Mouse (Mus musculus) lung, postnatal 10 days (tissue): Measurements from ENCODE around the gene Rfk.

Experiments used
- DNase-seq: peaks from one replicate; pipeline ENCODE4 v3.0.0; 2021

Gene Rfk

DNA sequence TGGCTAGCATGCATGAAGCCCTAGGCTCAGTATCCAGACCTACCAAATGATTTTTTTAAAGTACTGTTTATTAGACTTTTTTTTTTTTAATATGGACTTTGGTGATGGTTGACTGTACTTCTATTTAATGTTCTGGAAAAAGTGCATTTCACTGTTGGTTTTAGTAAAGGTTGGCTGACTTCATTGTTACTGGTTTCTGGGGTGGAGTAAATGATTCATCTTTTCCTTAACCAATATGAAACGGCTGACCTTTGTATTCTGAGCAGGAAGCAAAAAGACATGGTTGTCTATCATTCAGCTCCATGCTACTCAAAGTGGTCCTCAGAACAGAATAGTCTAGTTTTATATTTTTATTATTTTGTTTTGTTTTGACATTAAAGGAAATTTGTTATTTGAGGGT is 8.4 kb upstream of the Rfk start:
- no peak for DNase-seq

DNA sequence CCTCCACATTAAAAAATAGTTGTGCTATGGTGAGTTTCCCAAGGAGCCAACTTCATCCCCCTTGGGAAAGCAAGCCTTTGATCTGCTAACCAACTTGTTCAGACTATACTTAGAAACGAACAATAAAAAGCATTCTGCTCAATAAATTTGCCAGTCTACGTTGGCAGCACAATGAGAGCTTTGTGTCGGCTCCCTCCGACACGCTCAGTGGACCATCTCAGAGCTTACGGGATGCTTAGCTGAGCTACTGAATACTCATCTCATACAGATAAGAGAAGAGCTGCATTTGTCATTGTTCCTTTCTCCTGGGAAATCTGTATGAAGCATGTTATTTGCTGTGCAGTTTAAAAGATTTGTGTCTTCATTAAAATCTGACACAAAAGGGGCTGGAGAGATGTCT is 7.4 kb upstream of the Rfk start:
- DNase-seq = no peak

DNA sequence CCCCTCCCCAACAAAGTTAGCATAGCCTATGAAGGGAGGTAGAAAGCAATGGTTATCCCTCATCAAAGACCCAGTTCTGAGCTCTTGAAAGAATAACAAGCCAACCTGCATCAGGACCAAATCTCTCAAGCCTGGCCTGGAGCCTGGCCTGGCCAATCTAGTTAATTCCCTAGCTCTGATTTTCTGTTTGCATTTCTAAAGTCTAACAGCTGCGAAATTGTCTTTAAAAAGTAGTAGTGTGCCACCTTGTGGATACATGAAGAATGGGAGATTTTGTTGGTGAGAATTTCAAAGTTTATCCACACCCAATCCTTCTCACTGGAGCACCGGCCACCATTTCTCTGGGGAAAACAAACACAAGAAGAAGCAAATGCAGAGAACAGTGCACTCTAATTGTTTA is 5.4 kb upstream of the Rfk start:
- peak; percentile 16 for DNase-seq

DNA sequence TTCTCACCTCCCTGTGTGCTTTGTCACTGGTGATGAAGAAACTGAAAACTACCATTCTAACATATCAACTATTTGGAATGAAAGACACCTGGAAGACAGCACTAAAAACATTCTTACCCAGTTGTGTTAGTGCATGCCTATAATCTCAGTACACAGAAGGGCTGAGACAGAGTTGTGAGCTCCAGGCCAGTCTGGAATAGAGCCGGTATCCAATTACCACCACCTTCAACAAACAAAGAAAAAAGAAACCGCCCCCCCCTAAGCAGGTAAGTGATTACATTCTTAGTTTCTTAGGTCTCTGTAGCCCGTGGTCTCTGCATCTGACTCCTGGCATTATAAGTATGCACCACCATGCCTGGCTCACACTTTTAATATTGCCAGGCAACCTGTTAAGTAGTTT is 977 bp upstream of the Rfk start:
- no peak for DNase-seq

DNA sequence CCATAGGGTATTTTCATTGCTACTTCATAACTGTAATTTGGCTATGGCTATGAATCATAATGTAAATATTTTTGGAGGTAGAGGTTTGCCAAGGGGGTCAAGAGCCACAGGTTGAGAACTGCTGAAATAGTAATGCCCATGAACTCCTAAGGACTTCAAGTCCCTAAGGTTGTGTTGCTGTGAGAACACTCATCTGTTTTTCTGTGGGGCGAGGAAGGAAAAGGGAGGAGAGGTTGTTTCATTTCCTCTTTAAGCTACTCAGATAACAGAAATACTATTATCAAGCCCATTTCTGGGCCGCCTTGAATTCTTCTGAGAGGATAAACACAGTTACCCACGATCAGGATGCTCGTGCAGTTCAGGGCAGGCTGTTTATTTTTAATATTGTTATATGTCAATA is 3.0 kb downstream of the Rfk start:
- DNase-seq = no peak

DNA sequence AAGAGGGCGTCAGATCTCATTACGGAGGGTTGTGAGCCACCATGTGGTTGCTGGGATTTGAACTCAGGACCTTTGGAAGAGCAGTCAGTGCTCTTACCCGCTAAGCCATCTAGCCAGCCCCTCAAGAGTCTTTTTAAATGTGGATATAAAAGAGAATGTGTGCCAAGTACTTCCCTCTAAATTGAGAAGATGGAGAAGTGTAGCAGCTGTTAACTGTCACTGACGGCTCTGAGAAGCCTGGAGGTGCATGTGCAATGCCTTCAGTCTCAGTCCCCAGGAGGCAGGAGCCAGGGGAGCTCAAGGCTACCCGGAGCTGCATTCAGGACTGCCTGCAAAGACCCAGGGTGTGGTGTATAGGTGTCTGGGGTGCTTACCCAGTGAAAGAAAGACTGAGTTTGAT is 4.1 kb downstream of the Rfk start:
- peak; percentile 45 for DNase-seq

DNA sequence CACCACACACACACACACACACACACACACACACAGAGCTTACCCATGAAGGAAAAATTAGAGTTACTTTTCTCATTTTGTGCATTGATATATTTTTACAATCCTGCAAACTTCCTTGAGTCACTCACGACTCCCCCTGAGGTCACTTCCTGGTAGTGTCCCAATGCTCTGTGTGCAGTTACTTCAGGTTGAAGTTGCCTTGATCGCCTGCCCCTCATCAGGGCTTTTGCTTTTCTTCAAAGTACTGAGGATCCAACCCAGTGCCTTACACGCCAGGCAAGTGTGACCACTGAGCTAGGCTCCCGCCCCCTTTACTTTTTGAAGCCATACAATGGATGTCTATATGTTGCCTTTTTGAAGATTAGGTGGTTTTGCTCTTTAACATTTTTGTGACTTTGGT is 6.1 kb downstream of the Rfk start:
- no peak for DNase-seq

DNA sequence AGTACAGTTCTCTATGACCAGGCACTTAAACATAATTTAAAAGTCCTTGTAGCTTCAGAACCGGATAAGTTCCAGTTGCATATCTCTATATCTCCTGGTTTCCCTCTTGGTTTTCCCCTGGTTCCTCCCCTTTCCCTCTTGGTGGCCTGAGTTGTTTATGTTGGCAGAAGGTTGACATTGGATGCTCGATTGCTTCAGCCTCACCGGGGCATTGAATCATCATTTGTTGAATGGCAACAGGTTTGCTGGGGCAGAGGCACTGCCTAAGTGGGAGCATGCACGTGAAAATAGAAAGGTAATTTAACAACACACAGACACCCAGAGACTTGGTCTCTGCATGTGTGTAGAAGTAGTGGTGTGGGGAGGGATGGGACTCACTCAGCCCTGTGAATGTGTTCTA is 6.7 kb downstream of the Rfk start:
- no peak for DNase-seq

DNA sequence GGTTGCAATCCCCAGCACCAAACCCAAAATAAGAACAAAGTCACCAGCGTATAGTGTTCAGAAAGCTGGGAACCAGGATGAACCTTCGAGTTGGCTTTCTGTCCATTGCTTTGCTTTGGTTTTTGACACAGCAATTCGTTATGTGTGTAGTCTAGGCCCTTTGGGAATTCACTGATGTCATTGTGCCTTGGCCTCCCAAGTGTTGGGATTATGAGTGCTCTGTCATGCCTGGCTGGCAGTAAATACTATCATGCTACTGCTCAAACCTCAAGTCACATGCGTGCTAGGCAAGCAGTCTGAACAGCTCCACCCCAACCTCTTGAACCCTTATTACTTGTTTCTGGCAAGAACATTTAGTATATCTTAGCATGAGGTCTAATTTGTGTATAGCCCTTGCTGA is 9.3 kb downstream of the Rfk start:
- no peak for DNase-seq

DNA sequence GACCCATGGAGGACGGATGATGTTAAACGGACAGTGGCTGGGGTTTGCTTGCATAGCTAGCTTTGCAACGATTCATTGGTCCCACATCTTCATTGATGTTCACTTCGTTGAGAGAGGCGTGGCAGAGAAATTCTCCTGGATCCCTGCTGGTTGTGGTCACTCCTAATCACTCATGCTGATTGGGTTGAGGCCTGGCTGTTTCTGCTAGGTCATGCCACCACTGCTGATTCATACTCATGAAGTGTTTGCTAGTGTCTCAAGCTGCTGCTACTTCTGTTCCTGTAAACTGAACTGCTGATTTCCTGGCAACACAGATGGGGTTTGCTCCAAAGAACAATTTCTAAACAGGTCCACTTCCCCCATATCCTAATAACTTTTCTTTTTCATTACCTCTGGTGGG is 13.0 kb downstream of the Rfk start:
- no peak for DNase-seq

DNA sequence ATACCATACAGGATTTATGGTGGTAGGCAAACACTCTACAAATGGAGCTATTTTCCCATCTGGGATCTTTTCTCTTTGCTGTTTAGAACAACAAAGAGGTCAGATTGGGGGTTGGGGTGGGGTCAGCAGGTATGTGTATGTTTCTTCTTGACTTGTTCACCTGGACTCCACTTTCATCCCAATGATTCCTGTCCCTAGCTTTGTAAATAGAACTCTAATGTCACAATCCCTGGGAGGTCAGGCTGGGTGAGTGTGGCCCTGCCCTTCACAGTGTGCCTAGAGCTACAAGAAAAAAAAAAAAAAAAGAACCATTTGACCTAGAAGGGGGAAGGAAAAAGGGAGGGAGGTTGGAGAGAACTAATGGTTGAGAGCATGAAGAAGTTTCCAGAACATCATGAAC is 14.7 kb downstream of the Rfk start:
- DNase-seq = no peak

DNA sequence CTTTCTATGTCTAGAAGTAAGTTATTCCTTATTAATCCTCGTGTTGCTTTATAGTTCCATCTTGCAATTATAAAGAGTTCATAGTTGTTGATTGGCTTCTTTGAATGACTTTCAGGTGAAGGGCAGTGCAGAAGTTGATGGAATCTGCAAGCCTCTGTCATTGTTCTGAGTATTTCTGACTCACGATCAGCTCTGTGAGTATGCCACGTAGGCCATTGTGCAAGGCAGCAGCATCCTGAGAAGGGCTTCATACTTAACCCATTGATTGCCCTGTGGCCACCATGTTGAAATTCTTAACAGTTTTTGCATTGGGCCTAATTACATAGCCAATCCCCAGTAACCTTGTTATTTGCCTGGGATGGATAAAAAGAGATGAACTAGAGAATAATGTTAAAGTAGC is 15.5 kb downstream of the Rfk start:
- no peak for DNase-seq

DNA sequence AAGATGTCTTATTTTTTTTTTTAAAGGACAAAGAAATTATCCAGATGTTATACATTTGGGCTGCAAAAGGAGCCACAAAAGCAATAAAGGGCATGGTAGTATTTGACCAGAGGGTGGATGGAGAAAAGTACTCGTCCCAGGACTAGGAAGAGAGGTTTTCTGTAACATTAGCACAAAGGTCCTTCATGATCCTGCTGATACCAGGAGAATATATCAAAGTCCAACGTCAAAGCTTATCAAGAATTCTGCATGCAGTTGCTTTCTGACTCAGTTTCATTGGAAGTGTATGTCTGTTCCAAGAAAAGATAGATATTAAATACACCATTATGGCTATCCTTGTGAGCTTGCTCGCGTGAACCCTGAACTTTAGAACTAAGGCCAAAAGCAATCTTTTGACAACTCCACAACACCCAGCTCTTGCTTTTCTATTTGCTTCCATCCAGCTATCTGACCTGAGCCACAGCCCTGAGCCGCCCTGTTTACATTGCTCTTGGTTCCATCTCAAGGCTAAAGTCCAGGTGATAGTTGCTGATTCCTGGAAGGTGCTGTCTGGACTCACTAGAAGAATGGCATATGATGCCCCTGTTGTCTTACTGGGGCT is 16.7 kb downstream of the Rfk start:
- no peak for DNase-seq

DNA sequence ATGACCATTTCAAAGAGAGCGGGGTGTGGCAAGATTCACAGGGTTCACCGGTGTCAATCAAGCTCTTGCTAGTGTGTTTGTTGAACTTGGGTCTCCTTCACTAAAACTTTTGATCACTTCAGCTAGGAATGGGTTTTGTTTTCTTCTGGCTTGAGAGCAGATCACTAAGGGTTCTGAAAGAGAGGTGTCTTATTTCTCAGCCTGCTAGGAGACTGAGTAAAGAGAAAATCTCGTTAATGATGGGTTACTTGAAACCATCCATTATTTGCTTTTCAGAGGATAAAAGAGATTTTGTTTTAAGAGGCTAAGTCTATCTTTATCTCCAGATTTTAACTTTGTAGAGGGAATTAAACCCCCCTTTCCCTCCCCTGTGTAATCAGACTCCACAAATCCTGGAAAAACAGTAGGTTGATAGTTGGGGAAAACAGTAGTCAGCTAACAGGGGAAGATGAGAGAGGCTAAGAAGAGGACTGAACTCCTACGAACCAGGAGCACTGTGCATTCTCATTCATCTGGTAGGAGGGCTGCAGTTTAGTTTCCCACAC is 19.1 kb downstream of the Rfk start:
- no peak for DNase-seq

DNA sequence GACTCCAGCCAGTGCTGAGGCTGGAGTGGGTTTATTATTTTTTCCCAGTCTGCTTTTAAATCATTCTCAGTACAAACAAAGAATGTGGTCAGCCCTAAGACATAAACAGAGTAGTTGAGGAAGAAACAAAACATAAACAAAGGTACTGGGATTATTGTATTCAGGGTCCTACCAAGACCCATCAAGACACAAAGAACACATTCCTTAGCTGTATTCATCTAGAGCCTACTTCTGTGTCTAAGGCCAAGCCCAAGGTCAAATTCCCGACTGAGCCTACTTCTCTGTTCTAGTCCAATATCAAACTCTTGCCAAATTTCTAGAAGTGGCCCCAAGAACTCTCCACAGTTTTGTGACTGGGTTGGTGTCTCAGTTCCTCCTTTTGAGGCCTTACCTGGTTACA is 24.0 kb downstream of the Rfk start:
- no peak for DNase-seq

DNA sequence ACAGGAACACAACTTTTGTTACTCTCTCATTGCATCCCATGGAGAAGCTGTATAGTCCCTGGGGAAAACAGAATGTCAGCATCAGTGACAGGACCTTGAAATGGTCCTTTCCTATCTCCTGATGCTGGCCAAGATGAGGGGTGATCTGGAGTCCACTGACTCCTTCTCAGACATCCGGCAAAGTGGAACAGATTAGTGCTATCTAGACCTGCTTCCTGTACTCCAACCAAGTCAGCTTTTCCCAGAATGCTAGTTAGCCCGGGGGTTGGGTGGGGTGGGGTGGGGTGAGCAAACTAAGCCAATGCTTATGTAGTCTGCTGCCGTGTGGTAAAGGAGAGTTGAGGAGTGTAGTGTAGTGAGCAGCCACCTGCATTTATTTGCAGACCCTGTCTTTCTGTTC is 29.5 kb downstream of the Rfk start:
- DNase-seq = no peak

DNA sequence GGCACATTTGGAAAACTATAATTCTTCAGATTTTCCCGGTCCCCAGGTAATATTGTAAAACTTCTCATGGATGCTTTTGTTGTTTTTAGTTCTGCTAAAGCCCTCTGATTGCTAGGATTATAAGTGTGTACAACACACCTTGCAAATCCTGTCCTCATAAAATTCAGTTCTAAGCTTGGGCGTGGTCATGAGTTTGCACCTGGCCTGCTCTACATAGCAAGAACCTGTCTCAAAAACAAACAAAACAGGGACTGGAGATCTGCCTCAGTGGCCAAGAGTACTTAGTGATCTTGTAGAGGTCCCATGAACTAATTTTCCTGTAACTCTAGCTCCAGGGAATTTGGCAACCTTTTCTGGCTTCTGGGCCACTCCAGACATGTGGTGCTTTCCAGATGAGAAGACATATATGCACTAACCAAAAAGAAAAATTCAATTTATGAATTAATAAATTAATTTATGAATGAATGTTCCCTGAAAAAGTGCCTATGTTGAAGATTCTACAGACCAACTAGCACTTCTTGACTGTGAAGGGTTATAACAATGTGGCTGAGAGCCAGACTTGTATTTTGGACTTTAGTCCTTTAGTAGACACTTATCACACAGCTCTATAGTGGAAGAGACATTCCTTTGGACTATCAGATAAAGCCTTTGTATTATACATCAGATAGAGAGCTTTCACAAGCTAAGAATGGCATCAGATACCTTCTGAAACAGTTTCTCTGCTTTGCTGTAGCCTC is 34.1 kb downstream of the Rfk start:
- no peak for DNase-seq

DNA sequence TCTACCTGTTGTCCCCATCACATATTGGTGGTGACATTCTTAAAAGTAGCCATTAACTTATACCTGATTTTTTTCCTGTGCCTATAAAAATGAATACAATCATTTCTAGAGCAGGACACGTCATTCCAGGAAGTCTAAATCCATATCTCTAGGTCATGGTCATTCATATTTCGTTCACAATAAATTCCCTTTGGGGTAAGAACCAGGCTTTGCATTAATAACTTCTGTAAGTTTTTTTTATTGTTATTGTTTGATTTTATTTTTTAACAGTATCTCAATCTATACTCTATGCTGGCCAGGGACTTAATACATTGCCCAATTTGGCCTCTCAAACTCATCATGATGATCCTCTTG is 34.7 kb downstream of the Rfk start:
- no peak for DNase-seq

DNA sequence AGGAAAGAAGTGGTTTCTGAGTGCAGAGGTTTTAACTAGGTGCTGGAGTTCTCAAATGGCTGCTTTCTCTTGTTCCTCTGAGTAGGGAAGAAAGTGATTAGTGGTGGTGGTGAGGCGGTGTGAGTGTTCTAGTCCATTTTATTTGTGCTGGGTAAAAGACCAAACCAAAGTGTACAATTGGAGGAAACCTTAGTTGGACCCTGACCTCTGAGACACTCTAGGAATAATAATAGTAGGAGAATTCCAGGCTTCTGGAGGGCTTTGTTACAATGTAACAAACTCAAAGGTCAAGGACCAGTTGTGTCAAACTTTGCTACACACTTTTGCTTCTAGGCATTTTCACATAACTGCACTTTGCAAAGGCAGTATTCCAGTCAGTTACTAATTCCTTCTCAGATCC is 42.8 kb downstream of the Rfk start:
- no peak for DNase-seq

DNA sequence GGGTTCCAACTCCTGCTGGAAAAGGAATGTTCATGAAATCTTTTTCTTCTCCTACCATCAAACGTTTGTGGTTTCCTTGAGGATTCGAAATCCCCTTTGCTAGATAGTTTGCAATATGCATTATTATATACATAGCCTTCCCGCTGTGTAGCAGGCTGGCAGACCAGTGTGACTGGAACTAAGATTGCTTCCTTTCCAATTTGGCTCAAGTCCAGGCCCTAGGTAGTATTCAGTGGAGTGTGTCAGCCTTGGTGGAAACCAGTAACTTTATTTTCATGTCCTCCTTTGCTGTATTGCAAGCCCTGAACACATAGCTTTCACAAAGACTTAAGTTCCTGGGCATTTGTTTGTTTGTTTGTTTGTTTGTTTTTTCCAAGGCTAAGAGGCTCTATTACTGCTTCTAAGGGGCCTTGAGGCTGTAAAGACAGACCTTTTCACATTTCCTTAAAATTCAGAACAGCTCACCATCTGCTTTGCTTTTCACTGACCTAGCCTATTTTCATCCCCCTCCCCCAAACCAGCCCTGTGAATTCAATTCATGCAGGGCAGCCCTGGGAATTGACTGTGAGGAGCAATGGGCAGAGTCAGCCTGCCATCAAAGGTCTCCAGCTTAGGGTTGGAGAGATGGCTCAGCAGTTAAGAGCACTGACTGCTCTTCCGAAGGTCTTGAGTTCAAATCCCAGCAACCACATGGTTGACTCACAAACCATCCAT is 45.8 kb downstream of the Rfk start:
- DNase-seq = no peak

DNA sequence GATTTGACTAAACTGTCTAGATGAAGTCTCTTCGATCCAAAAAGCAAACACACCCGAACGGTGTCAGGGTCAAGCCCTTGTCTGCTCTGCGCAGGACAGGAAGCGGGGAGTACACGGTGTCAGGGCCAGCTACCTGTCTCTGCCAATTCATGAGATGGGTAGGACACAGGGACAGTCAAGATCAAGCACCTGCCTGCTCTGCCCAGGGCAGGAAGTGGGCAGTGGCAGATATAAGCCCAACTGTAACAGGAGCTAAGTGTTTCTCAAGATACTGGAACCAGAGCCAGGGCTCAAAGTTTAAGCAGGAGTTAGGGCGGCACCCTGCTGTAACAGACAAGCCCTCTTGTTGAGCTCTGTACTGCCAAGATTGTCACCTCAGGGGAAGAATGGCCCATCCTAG is 49.7 kb downstream of the Rfk start:
- DNase-seq = no peak
